Mouse (Mus musculus) skeletal muscle tissue, adult 2 months (tissue): ENCODE measurements around the gene Txlnb.
"Not testable (repeated sequence)": the region's sequence is repeated elsewhere in the genome, so short reads cannot be mapped to it uniquely, and the experiment has no call there.

Experiments used
- DNase-seq: peaks from one replicate; pipeline ENCODE4 v3.0.0-alpha.2; 2012; ENCODE audit warnings: low read depth, low spot score

Gene Txlnb

GRCm38 (mm10) chr10:17820422-17820821, 24.4 kb downstream of the Txlnb start:
- DNase-seq, result not testable (repeated sequence)

GRCm38 (mm10) chr10:17827391-17827790, 31.4 kb downstream of the Txlnb start:
- no peak for DNase-seq

DNA sequence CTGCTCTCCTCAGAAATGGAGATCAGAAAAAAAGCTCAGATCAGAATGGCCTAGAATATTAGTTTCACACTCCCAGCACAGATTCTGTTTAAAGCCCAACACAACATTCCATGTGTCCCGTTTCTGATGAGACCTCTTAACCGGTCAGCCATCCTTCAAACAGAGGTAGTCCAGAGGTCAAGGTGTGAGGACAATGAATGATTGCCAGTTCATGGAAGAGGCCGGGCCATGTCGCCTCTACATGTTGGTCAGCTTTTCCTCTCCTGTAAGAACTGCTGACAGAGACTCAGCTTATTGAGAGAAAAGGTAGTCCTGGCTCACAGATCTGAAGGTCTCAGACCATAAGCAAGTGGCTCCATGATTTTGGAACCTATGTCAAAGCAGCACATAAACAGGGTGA, 33.2 kb downstream of the Txlnb start:
- DNase-seq, result no peak

DNA sequence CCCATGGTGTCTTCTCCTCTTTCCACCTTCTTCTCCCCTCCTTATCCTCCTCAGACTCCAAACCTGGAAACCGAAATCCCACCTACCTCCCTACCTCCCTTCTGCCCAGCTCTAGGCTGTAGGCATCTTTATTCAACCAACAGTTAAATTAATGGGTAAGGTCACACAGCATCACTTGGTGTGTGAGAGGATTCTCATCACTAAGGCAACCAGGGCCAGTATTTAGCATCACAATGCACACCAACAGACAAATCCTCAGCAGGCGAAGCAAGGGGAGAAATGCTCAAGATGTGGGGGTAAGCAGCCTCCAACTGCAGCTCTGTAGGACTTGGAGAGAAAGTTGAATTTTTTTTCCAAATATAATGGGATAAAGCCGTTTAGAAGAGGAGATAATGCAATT, 35.0 kb downstream of the Txlnb start:
- DNase-seq, result no peak

GRCm38 (mm10) chr10:17835031-17835430, 39.0 kb downstream of the Txlnb start:
- no peak for DNase-seq

DNA sequence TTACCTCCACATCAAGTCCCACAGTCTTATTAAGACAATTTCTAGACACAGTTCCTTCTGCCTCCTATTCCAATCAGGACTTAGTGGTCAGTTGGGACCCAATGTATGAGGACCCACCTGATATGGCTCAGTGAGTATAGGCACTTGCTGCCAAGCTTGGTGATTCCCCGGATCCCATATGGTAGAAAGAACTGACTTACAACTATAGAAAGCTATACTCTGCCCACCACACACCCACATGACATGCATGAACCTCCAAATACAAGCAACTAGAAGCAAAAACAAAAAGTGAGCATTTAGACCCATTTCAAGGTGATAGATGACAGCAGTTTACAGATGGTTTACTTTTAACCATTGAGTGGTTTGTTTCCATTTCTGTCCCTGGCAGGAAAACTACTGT, 40.2 kb downstream of the Txlnb start:
- no peak for DNase-seq

GRCm38 (mm10) chr10:17842030-17842429, 46.0 kb downstream of the Txlnb start:
- DNase-seq, result no peak

DNA sequence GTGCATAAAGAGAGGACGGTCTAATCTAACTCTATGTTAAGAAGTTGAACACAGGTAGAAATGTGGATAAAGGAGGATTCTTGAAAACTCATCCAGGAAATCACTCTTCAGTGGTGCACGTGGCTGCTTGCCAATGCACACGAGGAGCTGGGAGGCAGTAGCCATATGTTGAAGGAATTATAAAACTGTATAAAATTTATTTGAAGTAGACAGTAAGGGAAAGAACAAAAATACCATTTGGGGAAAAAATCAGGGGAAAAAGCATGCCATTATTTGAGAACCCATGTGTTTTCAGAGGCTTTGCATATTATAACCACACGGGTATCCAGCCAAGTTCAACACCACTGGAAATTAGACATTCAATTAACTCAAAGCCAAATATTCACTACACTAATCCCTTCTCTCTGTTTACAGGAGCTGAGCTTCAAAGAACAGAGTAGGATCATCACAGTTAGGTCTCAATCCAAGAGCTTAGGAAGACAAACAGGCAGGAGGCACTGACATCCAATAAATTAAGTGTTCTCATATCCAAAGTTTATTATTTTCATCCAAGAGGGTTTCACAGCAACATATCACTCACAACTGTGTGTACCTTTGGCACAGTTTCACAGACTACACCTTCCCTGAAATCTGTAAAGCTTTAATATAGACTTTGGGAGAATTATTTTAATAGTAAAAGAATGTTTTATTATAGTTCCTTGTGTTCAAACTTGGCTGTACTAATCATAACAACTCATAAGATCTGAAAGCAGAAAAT, 48.9 kb downstream of the Txlnb start:
- no peak for DNase-seq

DNA sequence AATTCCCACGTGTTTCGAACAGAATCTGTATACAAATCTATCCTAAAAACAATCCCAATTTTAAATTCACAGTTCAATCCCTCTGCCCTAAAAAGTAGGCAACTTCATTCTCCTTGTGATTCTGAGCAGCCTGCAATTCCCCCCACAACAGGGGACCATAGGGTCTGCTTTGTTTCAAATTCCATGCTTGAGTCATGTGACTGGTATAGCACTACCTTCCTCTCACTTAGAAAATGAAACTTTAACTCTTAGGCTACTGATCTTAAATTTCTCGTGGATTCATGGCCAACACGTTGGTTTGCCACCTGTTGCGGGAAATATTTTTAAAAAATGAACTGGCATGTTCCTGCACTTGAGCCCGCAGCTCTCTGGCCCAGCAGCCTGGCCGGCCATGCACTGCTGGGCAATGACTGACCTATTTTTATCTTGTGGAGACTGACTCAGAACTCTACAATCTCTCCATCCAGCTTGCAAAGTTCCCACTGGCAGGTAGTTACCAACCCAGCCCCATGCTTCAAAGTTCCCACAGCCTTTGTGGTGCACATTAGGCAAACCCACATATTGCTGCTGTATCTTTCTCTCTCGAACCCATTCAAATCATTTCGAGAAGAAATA, 61.7 kb downstream of the Txlnb start:
- DNase-seq, result no peak

GRCm38 (mm10) chr10:17860701-17861480, 64.9 kb downstream of the Txlnb start:
- no peak for DNase-seq

DNA sequence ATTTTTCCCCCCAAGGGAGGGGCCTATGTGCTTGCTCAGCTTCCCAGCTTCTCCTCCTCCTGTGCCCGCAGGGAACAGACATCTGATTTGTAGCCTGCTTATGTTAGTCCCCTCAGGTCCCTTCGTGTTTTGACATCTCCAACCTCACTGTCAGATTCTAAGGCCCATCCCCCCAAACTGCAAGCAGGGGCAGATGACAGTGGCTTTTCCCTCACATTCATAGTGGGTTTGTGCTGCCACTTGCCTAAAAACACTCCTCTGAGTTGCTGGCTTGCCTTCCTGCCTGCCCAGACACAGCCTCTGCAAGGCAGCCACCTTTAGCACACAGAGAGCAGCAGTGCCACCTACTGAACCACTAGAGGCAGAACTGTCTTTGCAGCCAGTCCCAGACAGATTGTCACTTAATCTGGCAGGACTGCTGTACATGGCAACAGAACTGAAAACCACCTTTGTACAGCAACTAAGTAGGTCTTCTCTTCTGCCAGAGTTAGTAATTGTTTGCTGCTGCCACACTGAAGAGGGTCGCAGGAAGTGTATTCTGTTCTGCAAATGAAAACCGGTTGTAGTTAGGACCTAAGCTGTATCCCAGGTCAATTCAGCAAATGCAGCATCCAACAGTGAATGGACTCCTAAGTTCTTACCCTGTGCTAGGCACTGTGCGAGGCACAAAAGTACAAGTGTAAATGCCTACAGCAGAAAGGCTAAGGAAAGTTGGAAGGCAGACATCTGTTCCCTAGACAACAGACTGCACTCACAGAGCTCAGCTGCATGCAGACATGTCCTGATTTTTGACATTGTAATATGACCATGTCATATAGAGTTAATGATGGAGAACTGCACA, 74.0 kb downstream of the Txlnb start:
- DNase-seq, result peak; percentile 54

GRCm38 (mm10) chr10:17878002-17878919, 82.2 kb downstream of the Txlnb start:
- no peak for DNase-seq

DNA sequence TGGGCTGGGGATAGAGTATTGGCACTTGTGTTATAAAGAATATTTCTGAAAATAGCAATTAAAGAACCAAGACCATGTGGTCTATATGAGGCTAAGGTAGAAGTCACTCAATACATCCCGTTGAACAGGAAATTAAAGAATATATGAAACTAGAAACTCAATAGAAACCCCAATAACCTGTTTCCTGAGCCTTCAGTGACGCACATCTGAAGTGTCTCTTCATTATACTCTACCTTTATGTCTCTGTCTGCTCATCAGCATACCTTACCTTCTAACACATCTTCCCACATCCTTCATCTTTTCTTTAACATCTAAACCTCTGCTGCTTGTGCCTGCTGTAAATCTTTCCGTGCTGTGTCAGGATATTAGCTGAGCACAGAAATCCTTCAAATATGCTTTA, 84.0 kb downstream of the Txlnb start:
- no peak for DNase-seq

DNA sequence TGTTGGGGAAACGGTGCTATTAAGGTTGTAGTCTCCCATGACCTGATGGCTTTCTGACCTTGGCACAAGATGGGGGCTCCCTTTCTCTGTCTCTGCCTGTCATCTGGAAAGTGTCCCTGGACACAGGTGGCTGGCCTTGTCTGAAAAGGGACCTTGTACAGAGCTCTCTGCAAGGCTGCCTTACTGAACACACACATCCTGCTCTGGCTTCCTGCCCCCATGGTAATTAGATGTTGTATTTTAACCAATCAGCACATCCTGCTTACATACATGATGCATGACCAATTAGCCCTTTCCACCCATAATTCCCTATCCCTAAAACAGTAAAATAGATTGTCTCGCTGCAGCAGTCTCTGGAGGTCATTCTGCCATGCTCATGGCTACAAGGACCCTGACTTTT, 84.7 kb downstream of the Txlnb start:
- no peak for DNase-seq
